Mouse (Mus musculus): ENCODE data around the gene Setdb1. TPM values are rescaled to one million over a fixed set of nuclear protein-coding genes. Genes with fewer than 3 reads are reported as not detected.

Gene Setdb1
- polyA plus RNA-seq, 1 experiment from 2014 or later: 52.0 TPM

DNA sequence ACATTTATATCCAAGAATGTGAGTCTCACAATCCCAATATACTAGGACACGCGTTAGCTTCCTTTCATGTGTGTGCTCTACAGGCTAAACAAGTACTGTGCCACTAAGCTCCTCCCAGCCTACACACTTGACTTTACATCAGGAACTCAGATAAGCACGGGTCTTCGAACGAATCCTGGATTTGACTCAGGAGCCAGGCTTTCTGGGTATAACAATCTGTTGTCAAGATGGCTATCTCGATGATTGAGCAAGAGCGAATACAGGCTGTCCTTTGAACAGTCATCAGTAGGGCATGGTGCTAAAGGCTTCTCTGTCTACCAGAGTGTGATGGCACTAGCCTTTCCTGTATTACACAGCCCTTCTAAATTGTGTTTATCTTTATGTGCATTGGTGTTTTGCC, 59.0 kb downstream of the Setdb1 start:
- no peak overlapping the region for H3K9ac ChIP-seq
- no peak overlapping the region for H3K4me3 ChIP-seq (ENCODE audit: low read depth, low read length)
- no peak overlapping the region for H3K27ac ChIP-seq (ENCODE audit: low read depth)
- no peak overlapping the region for H3K4me2 ChIP-seq
- H3K4me1 ChIP-seq (ENCODE audit: insufficient read depth): no peaks in the 10 kb centered on the region
- no peaks in the 10 kb centered on the region for H3K27me3 ChIP-seq (ENCODE audit: insufficient read depth, low read length)
- ATAC-seq (ENCODE audit: insufficient read depth): no peak
- WGBS: 64% methylated on average over 7 of the region's 7 CpGs
- no peak for DNase-seq
- no peaks in the 10 kb centered on the region for H3K9me3 ChIP-seq (ENCODE audit: low read depth, low read length)
- H3K36me3 ChIP-seq (ENCODE audit: insufficient read depth): peaks cover 26% of the 10 kb centered on the region
- TF ChIP-seq CTCF (IDR thresholded peaks at IDR 0.05; ENCODE audit: low read depth): no peak

DNA sequence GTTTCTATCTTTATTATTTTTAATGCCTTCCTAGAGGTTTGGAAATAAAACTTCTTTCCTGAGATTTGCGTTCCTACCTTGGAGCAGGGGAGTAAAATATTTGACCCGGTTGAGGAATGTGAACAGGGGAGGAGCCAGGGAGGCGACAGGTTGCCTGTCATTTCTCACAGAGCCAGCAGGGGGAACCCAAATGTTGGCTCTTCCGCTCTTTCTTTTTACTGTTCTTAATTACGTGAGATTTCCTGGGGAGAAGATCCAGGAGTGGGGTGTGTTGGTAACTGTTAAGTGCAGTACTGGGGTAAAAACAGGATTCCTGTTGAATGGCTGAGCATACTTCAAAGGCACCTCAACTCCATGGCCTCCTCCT, 60.9 kb downstream of the Setdb1 start:
- Histone ChIP-seq H3K4me2 (no peak overlapping the region), H3K27me3 (ENCODE audit: insufficient read depth, low read length) (no peaks in the 10 kb centered on the region), H3K4me3 (ENCODE audit: low read depth, low read length) (no peak overlapping the region), H3K27ac (ENCODE audit: low read depth) (no peak overlapping the region), H3K9ac (no peak overlapping the region), H3K4me1 (ENCODE audit: insufficient read depth) (no peaks in the 10 kb centered on the region), H3K9me3 (ENCODE audit: low read depth, low read length) (no peaks in the 10 kb centered on the region), H3K36me3 (ENCODE audit: insufficient read depth) (peaks cover 33% of the 10 kb centered on the region)
- ATAC-seq (ENCODE audit: insufficient read depth) (peak; percentile 52), DNase-seq (peak; percentile 78)
- WGBS: 8% methylated on average over 5 of the region's 5 CpGs
- TF ChIP-seq CTCF (IDR thresholded peaks at IDR 0.05; ENCODE audit: low read depth): peak; percentile 75

DNA sequence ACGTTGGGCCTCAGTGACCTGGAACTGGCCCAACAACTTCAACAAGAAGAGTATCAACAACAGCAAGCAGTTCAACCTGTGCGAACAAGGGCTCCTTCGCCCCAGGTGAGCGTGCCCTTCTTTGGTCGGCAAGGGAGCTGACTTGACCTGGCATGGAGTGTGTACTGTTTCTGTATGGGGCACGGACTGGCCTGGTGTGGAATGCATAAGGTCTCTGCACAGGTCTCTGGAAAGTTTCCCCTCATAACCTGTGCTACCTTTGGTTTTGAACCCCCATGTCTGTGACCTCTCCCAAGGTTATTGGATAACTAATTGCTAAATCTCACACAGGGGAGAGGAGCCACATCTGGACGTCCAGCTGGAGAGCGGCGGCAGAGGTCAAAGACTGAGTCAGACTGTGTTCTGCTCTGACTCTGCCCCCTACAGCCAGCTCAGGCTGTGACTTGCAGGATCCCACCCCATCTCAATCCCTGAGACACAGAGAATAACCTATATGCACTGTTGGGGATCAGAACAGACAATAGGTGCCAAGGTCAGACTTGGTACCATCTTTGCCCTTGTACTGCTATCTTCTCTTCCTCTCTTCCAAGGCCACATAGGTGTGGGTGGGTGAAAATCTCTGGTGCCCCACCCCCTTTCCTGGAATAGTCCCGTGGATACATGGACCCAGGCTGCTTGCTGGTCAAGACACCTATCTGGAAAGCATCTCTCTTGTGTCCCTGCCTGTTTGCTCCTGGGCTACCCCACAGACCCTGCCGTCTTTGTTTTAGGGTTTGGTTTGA, 61.5 kb downstream of the Setdb1 start:
- 68% methylated on average over 11 of the region's 11 CpGs for WGBS
- Histone ChIP-seq H3K4me2 (no peak overlapping the region), H3K4me1 (ENCODE audit: insufficient read depth) (no peaks in the 10 kb centered on the region), H3K27ac (ENCODE audit: low read depth) (no peak overlapping the region), H3K27me3 (ENCODE audit: insufficient read depth, low read length) (no peaks in the 10 kb centered on the region), H3K36me3 (ENCODE audit: insufficient read depth) (peaks cover 39% of the 10 kb centered on the region), H3K9me3 (ENCODE audit: low read depth, low read length) (no peaks in the 10 kb centered on the region), H3K4me3 (ENCODE audit: low read depth, low read length) (no peak overlapping the region), H3K9ac (no peak overlapping the region)
- no peak for TF ChIP-seq CTCF (IDR thresholded peaks at IDR 0.05; ENCODE audit: low read depth)
- DNase-seq (no peak), ATAC-seq (ENCODE audit: insufficient read depth) (peak; percentile 42)

DNA sequence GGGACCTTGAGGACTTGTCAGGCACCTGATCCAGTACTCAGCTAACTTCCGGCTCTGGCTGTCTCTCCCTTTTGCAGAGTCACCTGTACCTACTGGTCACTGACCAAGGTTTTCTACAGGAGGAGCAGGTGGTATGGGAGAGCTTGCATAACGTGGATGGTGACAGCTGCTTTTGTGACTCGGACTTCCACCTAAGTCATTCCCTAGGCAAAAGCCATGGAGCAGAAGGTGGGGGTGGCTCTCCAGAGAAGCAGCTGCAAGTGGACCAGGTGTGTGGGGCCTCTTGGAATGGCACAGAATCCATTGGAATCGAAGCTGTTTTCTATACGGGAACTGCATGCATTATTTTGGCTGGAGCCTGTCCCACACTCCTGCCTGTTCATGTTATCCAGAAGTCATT, 62.3 kb downstream of the Setdb1 start:
- Histone ChIP-seq H3K4me2 (no peak overlapping the region), H3K9me3 (ENCODE audit: low read depth, low read length) (no peaks in the 10 kb centered on the region), H3K4me1 (ENCODE audit: insufficient read depth) (no peaks in the 10 kb centered on the region), H3K4me3 (ENCODE audit: low read depth, low read length) (no peak overlapping the region), H3K27ac (ENCODE audit: low read depth) (no peak overlapping the region), H3K27me3 (ENCODE audit: insufficient read depth, low read length) (no peaks in the 10 kb centered on the region), H3K9ac (no peak overlapping the region), H3K36me3 (ENCODE audit: insufficient read depth) (peaks cover 46% of the 10 kb centered on the region)
- ATAC-seq (ENCODE audit: insufficient read depth): no peak
- TF ChIP-seq CTCF (IDR thresholded peaks at IDR 0.05; ENCODE audit: low read depth): no peak
- DNase-seq: no peak
- 87% methylated on average over 5 of the region's 5 CpGs for WGBS

DNA sequence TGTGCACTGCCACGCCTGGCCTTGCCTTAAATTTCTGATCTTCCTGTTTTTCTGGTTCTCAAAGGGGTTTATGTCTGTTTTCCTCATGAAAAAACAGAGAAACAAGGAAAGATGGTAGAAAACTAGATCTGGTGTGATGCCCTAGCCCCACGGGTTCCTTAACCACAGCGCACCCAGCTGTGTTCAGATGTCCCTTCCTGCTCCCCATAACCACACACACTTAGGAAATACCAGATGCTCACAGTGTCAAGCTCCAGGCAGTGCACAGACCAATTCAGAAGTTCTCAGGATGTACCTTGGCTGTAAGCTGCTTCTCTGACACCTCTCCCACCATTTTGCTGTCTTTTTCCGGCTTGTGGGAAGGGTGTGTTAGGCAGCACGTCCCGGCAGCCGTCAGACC, 62.7 kb downstream of the Setdb1 start:
- no peak for TF ChIP-seq CTCF (IDR thresholded peaks at IDR 0.05; ENCODE audit: low read depth)
- Histone ChIP-seq H3K4me1 (ENCODE audit: insufficient read depth) (no peaks in the 10 kb centered on the region), H3K4me2 (no peak overlapping the region), H3K9me3 (ENCODE audit: low read depth, low read length) (no peaks in the 10 kb centered on the region), H3K4me3 (ENCODE audit: low read depth, low read length) (no peak overlapping the region), H3K27me3 (ENCODE audit: insufficient read depth, low read length) (no peaks in the 10 kb centered on the region), H3K27ac (ENCODE audit: low read depth) (no peak overlapping the region), H3K36me3 (ENCODE audit: insufficient read depth) (peaks cover 47% of the 10 kb centered on the region), H3K9ac (no peak overlapping the region)
- ATAC-seq (ENCODE audit: insufficient read depth) (no peak), DNase-seq (no peak)
- WGBS: 85% methylated on average over 7 of the region's 7 CpGs

DNA sequence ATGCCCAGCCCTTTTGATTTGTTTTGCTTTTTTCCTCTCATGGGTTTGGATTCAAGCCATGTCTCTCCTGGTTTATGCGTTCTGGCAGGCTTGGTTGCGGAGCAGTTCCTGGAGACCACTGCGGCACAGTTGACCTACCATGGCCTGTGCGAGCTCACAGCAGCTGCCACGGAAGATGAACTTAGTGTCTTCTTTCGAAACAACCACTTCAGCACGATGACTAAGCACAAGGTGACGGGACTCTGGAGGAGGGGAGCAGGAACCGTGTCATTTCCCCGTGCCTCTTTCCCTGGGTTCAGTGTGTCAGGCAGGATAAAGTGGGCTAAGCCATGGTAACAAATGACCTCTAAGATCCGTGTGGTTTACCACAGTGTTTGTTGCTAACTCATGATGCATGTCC, 63.5 kb downstream of the Setdb1 start:
- Histone ChIP-seq H3K9me3 (ENCODE audit: low read depth, low read length) (no peaks in the 10 kb centered on the region), H3K4me3 (ENCODE audit: low read depth, low read length) (no peak overlapping the region), H3K27ac (ENCODE audit: low read depth) (no peak overlapping the region), H3K4me1 (ENCODE audit: insufficient read depth) (no peaks in the 10 kb centered on the region), H3K27me3 (ENCODE audit: insufficient read depth, low read length) (no peaks in the 10 kb centered on the region), H3K4me2 (no peak overlapping the region), H3K36me3 (ENCODE audit: insufficient read depth) (peaks cover 50% of the 10 kb centered on the region), H3K9ac (no peak overlapping the region)
- ATAC-seq (ENCODE audit: insufficient read depth): no peak
- DNase-seq: no peak
- TF ChIP-seq CTCF (IDR thresholded peaks at IDR 0.05; ENCODE audit: low read depth): no peak
- 69% methylated on average over 11 of the region's 11 CpGs for WGBS

DNA sequence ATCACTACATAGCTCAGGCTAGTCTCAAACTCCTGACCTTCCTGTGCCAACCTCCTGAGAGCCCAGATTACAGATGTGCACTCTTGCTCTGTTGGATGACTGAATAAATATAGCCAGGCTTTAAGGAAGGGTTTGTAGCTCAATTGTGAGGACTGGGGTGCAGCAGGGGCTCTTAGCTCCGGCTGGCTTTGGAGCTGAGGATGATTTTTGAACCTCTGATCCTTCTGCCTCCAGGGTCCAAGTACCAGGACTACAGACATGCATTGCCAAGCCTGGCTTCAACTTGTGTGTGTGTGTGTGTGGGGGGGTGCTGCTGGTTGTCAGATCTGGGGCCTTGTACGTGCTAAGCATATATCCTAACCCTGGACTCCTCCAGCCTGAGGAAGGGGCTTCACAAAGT, 64.1 kb downstream of the Setdb1 start:
- 88% methylated on average over 2 of the region's 2 CpGs for WGBS
- Histone ChIP-seq H3K27ac (ENCODE audit: low read depth) (no peak overlapping the region), H3K4me1 (ENCODE audit: insufficient read depth) (no peaks in the 10 kb centered on the region), H3K9me3 (ENCODE audit: low read depth, low read length) (no peaks in the 10 kb centered on the region), H3K9ac (no peak overlapping the region), H3K4me3 (ENCODE audit: low read depth, low read length) (no peak overlapping the region), H3K4me2 (no peak overlapping the region), H3K27me3 (ENCODE audit: insufficient read depth, low read length) (no peaks in the 10 kb centered on the region), H3K36me3 (ENCODE audit: insufficient read depth) (peaks cover 57% of the 10 kb centered on the region)
- no peak for ATAC-seq (ENCODE audit: insufficient read depth)
- TF ChIP-seq CTCF (IDR thresholded peaks at IDR 0.05; ENCODE audit: low read depth): no peak
- no peak for DNase-seq
